Mouse (Mus musculus) lung, adult 2 months (tissue): Measurements from ENCODE around the gene Shc3. TPM values are rescaled to one million over a fixed set of nuclear protein-coding genes. Genes with fewer than 3 reads are reported as not detected.

ENCODE experiments used
- DNase-seq: peaks from one replicate; pipeline ENCODE4 v3.0.0; 2022
- H3K4me1 ChIP-seq: fragments of 200-500 bp; 2 replicates; pipeline ENCODE4 v1.6.1; 2011; ENCODE audit warnings: low read length; ENCODE audit not compliant: control insufficient read depth, insufficient read depth
- H3K4me3 ChIP-seq: fragments of 200-500 bp; replicated peaks from 2 replicates; pipeline ENCODE3; 2011; ENCODE audit warnings: low read depth, mild to moderate bottlenecking, control low read depth, low read length; ENCODE audit errors: extremely low read depth
- CTCF ChIP-seq: fragments of 200-500 bp; IDR thresholded peaks from 2 replicates; pipeline ENCODE4 v1.5.1; 2011; ENCODE audit warnings: mild to moderate bottlenecking, low read length, control low read depth; ENCODE audit not compliant: insufficient read depth
- POLR2A ChIP-seq: fragments of 200-500 bp; IDR thresholded peaks from 2 replicates; pipeline ENCODE4 v1.6.1; 2011; ENCODE audit warnings: low read depth, mild to moderate bottlenecking, control low read depth, low read length, borderline replicate concordance; ENCODE audit errors: extremely low read depth
- WGBS: fragments of 180-500 bp; shearing (Covaris S2); methylation state at CpG from one replicate; pipeline ENCODE4 v1.1.7; 2018; 5-methylcytosine and 5-hydroxymethylcytosine counted together
- polyA plus RNA-seq: library from polyadenylated mRNA; depleted of rRNA; stranded (reverse); fragments of >200 nt; gene quantifications from 2 replicates; pipeline ENCODE4 v1.2.3, GENCODE M21; 2012; rRNA removed

The Shc3 gene
- polyA plus RNA-seq, 1 experiment = 0.45 TPM

DNA sequence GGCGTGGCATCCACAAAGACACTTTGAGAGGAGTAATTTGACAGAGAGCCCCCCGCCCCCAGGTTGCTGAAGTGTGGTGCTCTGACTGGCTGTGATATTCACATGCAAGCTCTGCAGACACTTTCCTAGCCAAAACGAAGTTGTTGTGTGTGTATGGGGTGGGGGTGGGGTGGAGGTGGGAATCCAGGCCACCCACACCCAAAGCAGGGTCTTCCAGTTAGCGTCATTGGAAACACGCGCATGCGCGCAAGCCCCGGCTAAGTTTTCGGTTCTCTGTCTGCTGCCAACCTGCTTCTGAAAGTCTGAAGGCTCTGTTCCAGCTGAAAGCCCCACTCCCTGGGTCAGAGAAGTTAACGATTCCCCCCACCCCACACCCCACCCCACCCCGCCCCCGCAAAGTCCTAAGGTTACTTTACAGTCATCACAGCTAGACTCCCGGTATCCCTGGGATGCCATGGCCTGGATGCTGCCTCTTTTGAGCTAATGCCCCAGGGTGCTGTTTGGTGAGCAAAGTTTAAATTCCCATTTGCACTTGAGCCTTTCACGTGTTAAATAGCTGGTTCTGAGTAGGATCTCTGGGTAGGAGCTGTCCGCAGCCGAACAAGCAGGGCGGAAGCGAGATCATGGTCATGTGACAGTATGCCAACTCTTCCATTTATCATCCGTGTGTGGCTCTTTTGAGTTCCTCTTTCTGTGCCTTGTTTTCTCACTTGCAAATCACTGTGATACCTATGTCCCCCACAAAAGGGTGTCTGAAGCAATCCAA lies 168.3 kb downstream of the Shc3 start:
- Histone ChIP-seq H3K4me3 (peak overlapping the region; percentile 57), H3K4me1 (no peaks in the 10 kb centered on the region; the same call in 1 of the 2 replicates)
- TF ChIP-seq CTCF = no peak
- no peak for TF ChIP-seq POLR2A
- no peak for DNase-seq
- 9% methylated on average over 20 of the region's 20 CpGs for WGBS

DNA sequence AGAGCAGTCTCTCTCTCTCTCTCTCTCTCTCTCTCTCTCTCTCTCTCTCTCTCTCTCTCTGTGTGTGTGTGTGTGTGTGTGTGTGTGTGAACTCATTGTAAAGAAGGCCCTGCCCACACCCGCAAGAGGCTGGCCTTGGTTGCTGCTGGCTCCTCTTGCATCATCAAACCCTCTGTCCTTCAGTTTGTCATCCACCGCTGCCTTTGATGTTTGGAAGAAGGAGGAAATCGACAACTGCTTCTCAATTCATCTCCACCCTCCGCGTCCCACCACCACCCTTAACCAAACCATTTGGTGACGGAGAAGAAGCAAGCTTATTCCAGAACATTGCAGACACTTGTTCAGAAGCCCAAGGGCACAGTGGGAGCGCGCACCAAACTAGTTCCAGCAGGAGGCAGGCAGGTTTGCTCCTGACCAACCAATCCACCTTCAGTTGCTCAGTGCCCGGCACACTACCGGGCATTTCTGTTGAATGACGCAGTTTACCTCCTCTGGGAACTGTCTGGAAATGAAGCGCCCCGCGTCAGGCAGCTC lies 169.0 kb downstream of the Shc3 start:
- no peak for DNase-seq
- Histone ChIP-seq H3K4me1 (no peaks in the 10 kb centered on the region), H3K4me3 (no peak overlapping the region)
- TF ChIP-seq CTCF = no peak
- no peak for TF ChIP-seq POLR2A
- WGBS = 28% methylated on average over 14 of the region's 14 CpGs

DNA sequence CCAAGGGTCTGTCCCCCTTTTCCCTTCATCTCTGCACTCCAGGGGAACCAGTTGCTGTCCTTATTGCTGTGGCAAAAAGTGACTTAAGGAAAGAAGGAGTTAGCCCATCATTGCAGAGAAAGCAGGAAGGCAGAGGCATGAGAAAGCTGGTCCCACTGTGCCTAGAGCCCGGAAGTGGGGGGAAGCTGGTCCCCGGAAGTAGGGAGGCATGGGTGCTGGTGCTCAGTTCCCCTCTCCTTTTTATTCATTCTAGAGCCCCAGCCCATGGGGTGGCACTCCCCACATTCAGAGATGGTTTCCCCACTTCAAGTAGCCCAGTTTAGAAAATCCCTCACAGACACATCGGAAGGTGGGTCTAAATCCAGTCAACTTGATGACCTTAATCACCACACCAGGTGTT lies 169.7 kb downstream of the Shc3 start:
- TF ChIP-seq POLR2A = no peak
- no peak for TF ChIP-seq CTCF
- DNase-seq = no peak
- Histone ChIP-seq H3K4me1 (no peaks in the 10 kb centered on the region), H3K4me3 (no peak overlapping the region)
- 88% methylated on average over 3 of the region's 3 CpGs for WGBS

DNA sequence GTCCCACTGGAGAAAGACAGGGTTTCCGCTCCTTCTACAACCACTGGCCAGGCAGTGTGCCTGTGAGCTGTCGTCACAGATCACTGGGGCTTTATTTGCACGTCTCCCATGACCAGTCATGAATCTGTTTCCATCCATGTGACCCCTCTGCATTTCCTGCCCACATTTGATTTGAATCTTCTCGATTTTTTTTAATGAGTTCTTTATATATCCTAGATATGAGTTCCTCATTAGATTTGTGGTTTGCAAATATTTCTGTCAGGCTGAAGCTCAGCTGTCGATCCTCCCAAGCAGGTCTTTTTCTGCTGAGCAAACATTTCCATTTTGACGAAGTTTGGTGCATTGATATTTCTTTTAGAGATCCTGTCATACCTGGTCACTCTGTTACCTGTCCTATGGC lies 171.4 kb downstream of the Shc3 start:
- WGBS = 67% methylated on average over 6 of the region's 6 CpGs
- no peak for TF ChIP-seq POLR2A
- no peak for TF ChIP-seq CTCF
- DNase-seq = no peak
- H3K4me3 ChIP-seq = no peak overlapping the region
- no peaks in the 10 kb centered on the region for H3K4me1 ChIP-seq

DNA sequence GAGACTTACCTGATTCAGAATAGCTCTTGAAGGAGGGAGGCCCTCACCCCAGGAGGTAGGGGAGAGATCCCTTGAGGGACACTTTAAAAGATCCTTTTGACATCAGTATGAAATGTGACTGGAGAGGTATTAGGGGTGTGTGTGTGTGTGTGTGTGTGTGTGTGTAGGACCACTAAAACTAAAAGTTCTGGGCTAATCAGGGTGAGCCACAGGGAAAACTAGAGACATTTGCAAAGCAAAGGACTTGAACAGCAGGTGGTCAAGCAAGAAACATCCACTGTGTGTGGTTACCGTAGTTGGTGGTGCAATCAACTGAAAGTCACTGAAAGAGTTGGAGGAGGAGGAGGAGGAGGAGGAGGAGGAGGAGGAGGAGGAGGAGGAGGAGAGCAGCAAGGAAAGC lies 177.0 kb downstream of the Shc3 start:
- 67% methylated on average over 1 of the region's 1 CpGs for WGBS
- TF ChIP-seq CTCF (no peak), POLR2A (no peak)
- Histone ChIP-seq H3K4me3 (no peak overlapping the region), H3K4me1 (no peaks in the 10 kb centered on the region)
- DNase-seq = no peak

DNA sequence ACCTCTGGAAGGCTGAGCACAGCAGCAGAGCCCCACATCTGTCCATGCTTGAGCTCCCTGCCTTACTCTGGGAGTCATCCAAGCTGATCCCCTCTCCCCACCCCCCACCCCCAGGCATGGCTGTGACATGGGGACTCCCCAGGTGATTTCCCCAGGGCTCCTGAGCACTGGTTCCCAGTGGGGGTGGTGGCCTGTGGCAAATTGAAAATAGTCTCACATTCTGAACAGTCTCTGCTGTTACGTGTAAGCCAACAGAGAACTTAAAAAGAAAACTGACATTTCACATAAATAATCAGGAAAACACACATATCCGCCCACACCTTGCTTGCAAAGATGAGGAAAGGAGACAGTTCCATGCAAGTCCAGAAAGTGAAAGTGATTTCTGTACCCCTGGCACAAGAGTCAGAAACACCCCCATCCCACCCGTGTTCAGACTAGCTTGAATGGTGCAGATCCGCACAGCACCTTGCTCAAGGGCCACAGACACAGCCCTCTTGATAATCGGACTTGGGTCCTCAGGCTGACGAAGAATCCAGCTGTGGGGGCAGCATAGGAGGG lies 177.8 kb downstream of the Shc3 start:
- DNase-seq = no peak
- 74% methylated on average over 6 of the region's 6 CpGs for WGBS
- Histone ChIP-seq H3K4me3 (no peak overlapping the region), H3K4me1 (no peaks in the 10 kb centered on the region)
- TF ChIP-seq CTCF (no peak), POLR2A (no peak)

DNA sequence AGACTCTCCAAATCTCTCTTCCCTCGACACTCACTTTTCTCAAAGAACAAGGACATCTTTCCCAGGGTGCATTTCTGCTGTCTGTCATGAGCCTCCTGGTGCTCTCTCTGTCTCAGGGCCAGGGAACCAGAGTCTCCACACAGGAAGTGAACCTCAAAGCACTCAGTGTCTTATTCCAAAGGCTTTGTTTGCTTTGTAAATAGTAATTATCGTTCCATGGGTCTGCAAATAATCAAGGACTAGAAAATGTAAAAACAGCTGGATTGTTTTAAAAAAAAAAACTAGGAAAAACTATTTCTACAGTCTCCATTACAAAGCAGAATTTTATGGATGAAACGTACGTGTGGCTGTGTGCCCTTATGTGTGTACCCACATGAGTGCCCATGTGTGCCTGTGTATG lies 178.8 kb downstream of the Shc3 start:
- no peak for DNase-seq
- 48% methylated on average over 4 of the region's 4 CpGs for WGBS
- TF ChIP-seq POLR2A = no peak
- no peak for TF ChIP-seq CTCF

DNA sequence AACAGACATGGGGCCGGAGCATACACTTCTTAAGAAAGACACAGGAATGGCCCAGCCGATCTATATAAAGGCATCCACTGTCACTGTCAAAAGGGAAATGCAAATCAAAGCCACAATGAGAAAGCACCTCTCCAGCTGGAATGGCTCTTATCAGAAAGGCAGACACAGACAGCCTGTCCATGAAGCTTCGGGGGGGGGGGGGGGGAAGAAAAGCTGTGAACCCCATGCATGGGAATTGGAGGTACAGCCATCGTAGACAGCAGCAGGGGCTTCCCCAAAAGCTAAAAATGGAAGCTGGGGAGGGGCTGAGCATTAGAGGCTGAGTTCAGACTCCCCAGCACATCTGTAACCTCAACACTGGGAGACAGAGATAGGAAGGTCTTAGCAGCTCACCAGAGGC lies 181.3 kb downstream of the Shc3 start:
- Histone ChIP-seq H3K4me1 (no peaks in the 10 kb centered on the region), H3K4me3 (no peak overlapping the region)
- TF ChIP-seq CTCF (no peak), POLR2A (no peak)
- 38% methylated on average over 4 of the region's 4 CpGs for WGBS
- DNase-seq = no peak

More for the DNA sequence above, 178.8 kb downstream of the Shc3 start:
- Histone ChIP-seq H3K4me3 (no peak overlapping the region), H3K4me1 (no peaks in the 10 kb centered on the region)

DNA sequence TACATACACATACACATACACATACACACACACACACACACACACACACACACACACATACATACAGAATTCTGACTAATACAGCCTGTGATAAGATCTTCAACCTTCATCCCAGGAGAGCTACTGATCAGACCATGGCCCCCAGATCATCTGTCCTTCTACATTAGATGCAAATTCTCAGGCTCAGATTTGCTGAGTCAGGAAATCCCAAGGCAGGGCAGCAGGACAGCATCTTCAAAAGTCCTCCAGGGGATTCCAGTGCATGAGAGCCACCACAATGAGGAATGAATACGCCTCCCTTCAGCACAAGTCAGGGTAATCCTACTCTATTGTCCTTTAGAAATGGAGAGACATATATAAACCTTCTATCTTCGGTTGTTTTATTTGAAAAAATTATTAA lies 184.3 kb downstream of the Shc3 start:
- 81% methylated on average over 2 of the region's 2 CpGs for WGBS
- TF ChIP-seq CTCF (no peak), POLR2A (no peak)
- DNase-seq = no peak
- no peak overlapping the region for H3K4me3 ChIP-seq
- H3K4me1 ChIP-seq = no peaks in the 10 kb centered on the region

DNA sequence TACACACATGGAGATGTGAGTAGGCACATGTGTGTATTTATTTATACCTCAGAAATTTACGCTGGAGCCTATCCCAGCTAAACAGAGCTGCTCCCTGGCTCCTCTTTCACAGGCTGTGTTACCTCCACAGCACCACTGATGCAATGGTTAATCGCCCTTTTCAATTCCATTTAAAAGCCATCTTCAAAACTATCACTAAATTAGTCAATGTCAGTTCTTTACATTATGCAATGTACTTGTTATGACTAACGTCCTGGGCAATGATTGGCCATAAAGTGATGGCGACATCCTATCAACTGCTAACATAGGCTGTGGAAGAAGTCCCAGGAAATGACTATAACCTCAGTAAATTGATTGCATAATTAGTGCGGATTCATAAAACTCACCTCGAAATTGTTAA lies 187.7 kb downstream of the Shc3 start:
- no peak for TF ChIP-seq CTCF
- TF ChIP-seq POLR2A = no peak
- DNase-seq = no peak
- no peaks in the 10 kb centered on the region; the same call in 1 of the 2 replicates for H3K4me1 ChIP-seq
- H3K4me3 ChIP-seq = no peak overlapping the region
- WGBS = 72% methylated on average over 6 of the region's 6 CpGs

Other genes with a start within 250 kb of the Shc3 start
- 38.6 and 51.1 TPM in 2 replicates for gene S1pr3, start 160.8 kb downstream of the Shc3 start, polyA plus RNA-seq
- 4.7 and 4.8 TPM in 2 replicates for gene Cks2, start 75.8 kb upstream of the Shc3 start, polyA plus RNA-seq
- 18.1 and 21.3 TPM in 2 replicates for gene Secisbp2, start 82.3 kb upstream of the Shc3 start, polyA plus RNA-seq
- gene Sema4d, start 224.3 kb upstream of the Shc3 start, polyA plus RNA-seq = 15.0 and 23.3 TPM in 2 replicates